Mouse (Mus musculus): ENCODE results near the gene Clip1. TPM values are rescaled to one million over a fixed set of nuclear protein-coding genes. Genes with fewer than 3 reads are reported as not detected.

The Clip1 gene
- total and polyA plus RNA-seq, 3 experiments, result 13.3 to 23.0 TPM; not detected in 1

GRCm38 (mm10) chr5:123696244-123696643 lies 11.8 kb upstream of the Clip1 start:
- Histone ChIP-seq H3K27me3 (ENCODE audit: control insufficient read depth in 1 of 2, insufficient read depth in 2 of 2, low read length in 2 of 2) (no peaks in the 10 kb centered on the region), H3K36me3 (ENCODE audit: control insufficient read depth in 1 of 2, insufficient read depth in 2 of 2, low read length in 2 of 2) (peaks cover 0 to 14% of the 10 kb centered on the region in 2 experiments; a peak in 2 of 4 replicates), H3K4me3 (ENCODE audit: control insufficient read depth in 1 of 2, insufficient read depth in 1 of 2, low read depth in 2 of 2, low read length in 2 of 2) (no peak overlapping the region), H3K9me3 (replicated peaks; ENCODE audit: insufficient read depth, low read length) (no peaks in the 10 kb centered on the region), H3K79me2 (ENCODE audit: control insufficient read depth, insufficient read depth, low read length, poor library complexity) (no peaks in the 10 kb centered on the region), H3K4me1 (ENCODE audit: control insufficient read depth in 1 of 2, insufficient read depth in 2 of 2, low read length in 2 of 2) (no peaks in the 10 kb centered on the region), H3K9ac (ENCODE audit: control insufficient read depth, low read depth, low read length, poor library complexity, severe bottlenecking) (no peak overlapping the region), H3K27ac (ENCODE audit: control insufficient read depth, low read depth, low read length) (no peak overlapping the region)
- TF ChIP-seq USF2 (IDR thresholded peaks at IDR 0.05; ENCODE audit: borderline replicate concordance in 1 of 2, insufficient read depth in 1 of 2, low read depth in 1 of 2, low read length in 2 of 2) (no peak), ZC3H11A (IDR thresholded peaks at IDR 0.05; ENCODE audit: low read depth, low read length) (no peak), SIN3A (IDR thresholded peaks at IDR 0.05; ENCODE audit: low read length) (no peak), UBTF (IDR thresholded peaks at IDR 0.05; ENCODE audit: borderline replicate concordance, insufficient read depth, low read depth, low read length) (no peak), ZMIZ1 (IDR thresholded peaks at IDR 0.05; ENCODE audit: low read depth, low read length) (no peak), JUND (IDR thresholded peaks at IDR 0.05; ENCODE audit: low read depth, low read length) (no peak), BHLHE40 (IDR thresholded peaks at IDR 0.05; ENCODE audit: borderline replicate concordance, low read depth, low read length) (no peak), MAZ (IDR thresholded peaks at IDR 0.05; ENCODE audit: low read depth, low read length) (no peak), POLR2AphosphoS5 (IDR thresholded peaks at IDR 0.05; ENCODE audit: borderline replicate concordance, low read depth, low read length) (no peak), USF1 (IDR thresholded peaks at IDR 0.05; ENCODE audit: low read depth, low read length) (no peak), EP300 (IDR thresholded peaks at IDR 0.05; ENCODE audit: low read depth in 1 of 2, low read length in 2 of 2) (no peak), TBP (IDR thresholded peaks at IDR 0.05; ENCODE audit: low read depth, low read length) (no peak), ZNF384 (IDR thresholded peaks at IDR 0.05; ENCODE audit: low read depth, low read length) (no peak), POLR2A (IDR thresholded peaks at IDR 0.05; ENCODE audit: control insufficient read depth in 1 of 2, insufficient read depth in 1 of 2, low read depth in 1 of 2, low read length in 2 of 2, poor library complexity in 1 of 2) (no peak), MYC (IDR thresholded peaks at IDR 0.05; ENCODE audit: low read depth, low read length) (no peak), RAD21 (IDR thresholded peaks at IDR 0.05; ENCODE audit: low read depth, low read length) (no peak), MYB (IDR thresholded peaks at IDR 0.05; ENCODE audit: low read depth, low read length) (no peak)
- DNase-seq (ENCODE audit: low read depth, low spot score), result no peak

DNA sequence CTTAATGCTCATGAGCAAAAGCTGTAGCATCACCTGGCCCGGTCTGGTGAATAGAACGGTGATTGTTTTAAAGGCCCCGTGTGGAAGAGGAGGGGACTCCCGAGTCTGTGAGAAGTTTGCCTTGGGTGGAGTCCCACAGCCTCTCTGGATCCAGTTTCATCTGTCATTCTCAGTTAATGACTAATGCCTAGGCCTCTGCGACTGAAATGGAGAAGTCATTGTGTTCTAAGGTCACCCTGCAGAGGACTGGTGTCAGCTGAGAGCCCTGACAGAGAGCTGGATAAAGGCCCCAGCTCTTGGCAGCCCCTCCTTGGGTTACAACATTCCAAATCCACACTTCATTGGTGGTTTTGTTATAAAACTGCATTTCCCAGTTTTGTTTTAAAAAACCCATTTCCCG lies 10.1 kb upstream of the Clip1 start:
- H3K4me3 ChIP-seq (ENCODE audit: control insufficient read depth in 1 of 2, insufficient read depth in 1 of 2, low read depth in 2 of 2, low read length in 2 of 2), result no peak overlapping the region
- TF ChIP-seq POLR2A (IDR thresholded peaks at IDR 0.05; ENCODE audit: control insufficient read depth in 1 of 2, insufficient read depth in 1 of 2, low read depth in 1 of 2, low read length in 2 of 2, poor library complexity in 1 of 2) (no peak), UBTF (IDR thresholded peaks at IDR 0.05; ENCODE audit: borderline replicate concordance, insufficient read depth, low read depth, low read length) (no peak), NRF1 (IDR thresholded peaks at IDR 0.05; ENCODE audit: insufficient read depth, low read depth, low read length, poor library complexity, severe bottlenecking) (no peak), E2F4 (IDR thresholded peaks at IDR 0.05; ENCODE audit: borderline replicate concordance, low read depth, low read length) (no peak), BHLHE40 (IDR thresholded peaks at IDR 0.05; ENCODE audit: borderline replicate concordance, low read depth, low read length) (no peak), GATA1 (IDR thresholded peaks at IDR 0.05; ENCODE audit: low read depth, low read length) (no peak), KAT2A (conservative IDR thresholded peaks at IDR 0.05; ENCODE audit: low read depth, low read length) (no peak), MAZ (IDR thresholded peaks at IDR 0.05; ENCODE audit: low read depth, low read length) (no peak), CHD1 (IDR thresholded peaks at IDR 0.05; ENCODE audit: low read depth, low read length) (no peak), SIN3A (IDR thresholded peaks at IDR 0.05; ENCODE audit: low read length) (no peak), HCFC1 (IDR thresholded peaks at IDR 0.05; ENCODE audit: low read depth, low read length) (no peak), RAD21 (IDR thresholded peaks at IDR 0.05; ENCODE audit: low read depth, low read length) (no peak)
- no peaks in the 10 kb centered on the region for H3K4me1 ChIP-seq (ENCODE audit: control insufficient read depth in 1 of 2, insufficient read depth in 2 of 2, low read length in 2 of 2)
- DNase-seq (ENCODE audit: low read depth, low spot score), result no peak
- no peak overlapping the region for H3K9ac ChIP-seq (ENCODE audit: control insufficient read depth, low read depth, low read length, poor library complexity, severe bottlenecking)
- no peak overlapping the region for H3K27ac ChIP-seq (ENCODE audit: control insufficient read depth, low read depth, low read length)
- H3K27me3 ChIP-seq (ENCODE audit: control insufficient read depth in 1 of 2, insufficient read depth in 2 of 2, low read length in 2 of 2), result no peaks in the 10 kb centered on the region
- no peaks in the 10 kb centered on the region for H3K79me2 ChIP-seq (ENCODE audit: control insufficient read depth, insufficient read depth, low read length, poor library complexity)
- H3K36me3 ChIP-seq (ENCODE audit: control insufficient read depth in 1 of 2, insufficient read depth in 2 of 2, low read length in 2 of 2), result peaks cover 0 to 7% of the 10 kb centered on the region in 2 experiments; a peak in 2 of 4 replicates
- H3K9me3 ChIP-seq (replicated peaks; ENCODE audit: insufficient read depth, low read length), result no peaks in the 10 kb centered on the region

Data from MEL (cell line).